Mouse (Mus musculus) lung, postnatal 0 days (tissue): ENCODE measurements around the gene Nkd1. TPM values are rescaled to one million over a fixed set of nuclear protein-coding genes. Genes with fewer than 3 reads are reported as not detected.

Source experiments
- ATAC-seq: fragments of 200-750 bp; cut with Nextera tagmentation; 2 replicates; pipeline ENCODE4 v1.8.0; 2017; ENCODE audit warnings: moderate library complexity
- DNase-seq: peaks from one replicate; pipeline ENCODE4 v3.0.0-alpha.2; 2016; ENCODE audit warnings: low spot score
- H3K27ac ChIP-seq: fragments of 300-500 bp; sonication (generic); 2 replicates; pipeline ENCODE4 v1.5.1; 2014; ENCODE audit warnings: antibody characterized with exemption, mild to moderate bottlenecking, low read length, mixed read lengths
- H3K27me3 ChIP-seq: fragments of 300-500 bp; sonication (generic); replicated peaks from 2 replicates; pipeline ENCODE4 v1.6.1; 2014; ENCODE audit warnings: low read length, mixed read lengths; ENCODE audit not compliant: insufficient read depth
- H3K36me3 ChIP-seq: fragments of 300-500 bp; sonication (generic); 2 replicates; pipeline ENCODE4 v1.6.1; 2014; ENCODE audit warnings: low read length, mixed read lengths; ENCODE audit not compliant: insufficient read depth
- H3K4me1 ChIP-seq: fragments of 300-500 bp; sonication (generic); 2 replicates; pipeline ENCODE4 v1.6.1; 2014; ENCODE audit warnings: antibody characterized with exemption, low read depth, low read length, mixed read lengths; ENCODE audit not compliant: insufficient read depth
- H3K4me2 ChIP-seq: fragments of 300-500 bp; sonication (generic); replicated peaks from 2 replicates; pipeline ENCODE4 v1.6.1; 2014; ENCODE audit warnings: low read depth, mild to moderate bottlenecking, low read length, moderate library complexity, mixed read lengths
- H3K4me3 ChIP-seq: fragments of 300-500 bp; sonication (generic); 2 replicates; pipeline ENCODE4 v1.5.1; 2014; ENCODE audit warnings: low read depth, low read length
- H3K9ac ChIP-seq: fragments of 300-500 bp; sonication (generic); replicated peaks from 2 replicates; pipeline ENCODE4 v1.6.1; 2014; ENCODE audit warnings: low read depth, mild to moderate bottlenecking
- H3K9me3 ChIP-seq: fragments of 300-500 bp; sonication (generic); 2 replicates; pipeline ENCODE4 v1.6.1; 2016; ENCODE audit warnings: low read length, mixed read lengths
- CTCF ChIP-seq: IDR thresholded peaks from 2 replicates; pipeline ENCODE4 v1.5.1; 2016; ENCODE audit warnings: antibody characterized with exemption, mild to moderate bottlenecking
- EP300 ChIP-seq: IDR thresholded peaks from 2 replicates; pipeline ENCODE4 v1.6.1; 2016; ENCODE audit warnings: antibody characterized with exemption, mild to moderate bottlenecking, control low read depth
- WGBS: fragments of 180-500 bp; shearing (Covaris S2); extraction: QIAGEN DNeasy Blood & Tissue Kit; methylation state at CpG from one replicate; pipeline ENCODE4 v1.1.7; 2014; 5-methylcytosine and 5-hydroxymethylcytosine counted together
- polyA plus RNA-seq: library from polyadenylated mRNA; unstranded; fragments of >200 nt; fragmentation: Nextera tagmentation; extraction: Ambion mirVana; gene quantifications from 2 replicates; pipeline ENCODE4 v1.2.1, GENCODE M21; 2015

Gene Nkd1
- polyA plus RNA-seq, 1 experiment from 2014 or later: 123 TPM

- WGBS: 46% methylated on average over 5 of the region's 5 CpGs
- Histone ChIP-seq H3K36me3 (no peaks in the 10 kb centered on the region), H3K9me3 (no peaks in the 10 kb centered on the region), H3K4me1 (no peaks in the 10 kb centered on the region), H3K4me2 (no peak overlapping the region), H3K9ac (no peak overlapping the region), H3K4me3 (no peak overlapping the region), H3K27ac (no peak overlapping the region), H3K27me3 (no peaks in the 10 kb centered on the region)
- ATAC-seq (no peak), DNase-seq (no peak)
- TF ChIP-seq CTCF: no peak
- TF ChIP-seq EP300: no peak
Observed at GRCm38 (mm10) chr8:88618612-88619011, 97.5 kb downstream of the Nkd1 start.

- no peaks in the 10 kb centered on the region for H3K9me3 ChIP-seq
- TF ChIP-seq EP300 (no peak), CTCF (peak; percentile 68)
- ATAC-seq (no peak), DNase-seq (no peak)
- H3K36me3 ChIP-seq: no peaks in the 10 kb centered on the region
- no peak overlapping the region for H3K4me2 ChIP-seq
- H3K27me3 ChIP-seq: no peaks in the 10 kb centered on the region
- no peak overlapping the region for H3K9ac ChIP-seq
- H3K27ac ChIP-seq: no peak overlapping the region
- no peak overlapping the region for H3K4me3 ChIP-seq
- 65% methylated on average over 3 of the region's 3 CpGs for WGBS
- no peaks in the 10 kb centered on the region for H3K4me1 ChIP-seq
Observed at GRCm38 (mm10) chr8:88619513-88619912, 98.4 kb downstream of the Nkd1 start.

GRCm38 (mm10) chr8:88620931-88621330, 99.8 kb downstream of the Nkd1 start:
- 45% methylated on average over 5 of the region's 5 CpGs for WGBS
- Histone ChIP-seq H3K36me3 (no peaks in the 10 kb centered on the region), H3K4me3 (no peak overlapping the region), H3K9me3 (no peaks in the 10 kb centered on the region), H3K4me2 (no peak overlapping the region), H3K4me1 (no peaks in the 10 kb centered on the region), H3K9ac (no peak overlapping the region), H3K27ac (no peak overlapping the region), H3K27me3 (no peaks in the 10 kb centered on the region)
- DNase-seq (no peak), ATAC-seq (no peak)
- TF ChIP-seq CTCF (no peak), EP300 (no peak)

- TF ChIP-seq EP300 (0 out of 2 replicates have a peak, but pooled peaks have one; percentile 9), CTCF (peak; percentile 98)
- ATAC-seq: peak; percentile 57; the same call in 1 of the 2 replicates
- WGBS: under 1% methylated on average over 8 of the region's 8 CpGs
Observed at GRCm38 (mm10) chr8:88621408-88621807, 100.3 kb downstream of the Nkd1 start.

GRCm38 (mm10) chr8:88623351-88623750, 102.2 kb downstream of the Nkd1 start:
- WGBS: 82% methylated on average over 3 of the region's 3 CpGs

More at GRCm38 (mm10) chr8:88621408-88621807, 100.3 kb downstream of the Nkd1 start:
- Histone ChIP-seq H3K27me3 (no peaks in the 10 kb centered on the region; the same call in 1 of the 2 replicates), H3K9me3 (no peaks in the 10 kb centered on the region), H3K4me3 (no peak overlapping the region), H3K4me2 (no peak overlapping the region), H3K36me3 (no peaks in the 10 kb centered on the region), H3K27ac (no peak overlapping the region), H3K4me1 (no peaks in the 10 kb centered on the region), H3K9ac (no peak overlapping the region)
- peak; percentile 82 for DNase-seq

GRCm38 (mm10) chr8:88624276-88624675, 103.1 kb downstream of the Nkd1 start:
- Histone ChIP-seq H3K27ac (no peak overlapping the region), H3K9ac (no peak overlapping the region), H3K36me3 (no peaks in the 10 kb centered on the region), H3K4me1 (peaks cover 4% of the 10 kb centered on the region; the same call in 1 of the 2 replicates), H3K4me2 (no peak overlapping the region), H3K4me3 (no peak overlapping the region), H3K9me3 (no peaks in the 10 kb centered on the region), H3K27me3 (no peaks in the 10 kb centered on the region; the same call in 1 of the 2 replicates)
- no peak for TF ChIP-seq CTCF
- TF ChIP-seq EP300: no peak
- ATAC-seq (no peak), DNase-seq (no peak)
- 89% methylated on average over 3 of the region's 3 CpGs for WGBS

More at GRCm38 (mm10) chr8:88623351-88623750, 102.2 kb downstream of the Nkd1 start:
- Histone ChIP-seq H3K9ac (no peak overlapping the region), H3K4me2 (no peak overlapping the region), H3K27me3 (no peaks in the 10 kb centered on the region; the same call in 1 of the 2 replicates), H3K36me3 (no peaks in the 10 kb centered on the region), H3K9me3 (no peaks in the 10 kb centered on the region), H3K27ac (no peak overlapping the region), H3K4me1 (peaks cover 4% of the 10 kb centered on the region; the same call in 1 of the 2 replicates), H3K4me3 (no peak overlapping the region)
- ATAC-seq (no peak), DNase-seq (no peak)
- no peak for TF ChIP-seq CTCF
- no peak for TF ChIP-seq EP300
